Mouse (Mus musculus) right cerebral cortex, postnatal 10 days (tissue): ENCODE data around the gene Ttpal.
"Not testable (repeated sequence)": the region's sequence is repeated elsewhere in the genome, so short reads cannot be mapped to it uniquely, and the experiment has no call there.

Source experiments
- DNase-seq, 2 experiments: peaks; one replicate each; pipeline ENCODE4 v3.0.0; 2021; ENCODE audit warnings: low spot score in 2 of 2

The Ttpal gene

DNA sequence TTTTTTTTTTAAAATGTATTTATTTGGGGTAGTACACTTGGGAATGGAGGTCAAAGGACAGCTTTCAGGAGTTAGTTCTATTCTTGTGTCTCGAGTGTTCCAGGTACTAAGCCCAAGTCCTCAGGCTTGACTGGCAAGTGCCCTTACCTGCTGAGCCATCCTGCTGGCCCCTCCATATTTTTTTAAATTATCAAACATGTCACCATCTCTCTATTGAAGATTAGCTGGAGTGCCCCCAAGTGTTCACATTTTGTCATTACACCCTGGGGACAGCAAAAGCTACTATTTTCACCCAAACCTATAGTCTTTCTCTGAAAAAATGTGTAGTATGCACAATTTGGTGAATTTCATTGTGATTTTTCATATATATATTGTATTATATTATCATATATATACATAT lies 10.0 kb upstream of the Ttpal start:
- no peak for DNase-seq

DNA sequence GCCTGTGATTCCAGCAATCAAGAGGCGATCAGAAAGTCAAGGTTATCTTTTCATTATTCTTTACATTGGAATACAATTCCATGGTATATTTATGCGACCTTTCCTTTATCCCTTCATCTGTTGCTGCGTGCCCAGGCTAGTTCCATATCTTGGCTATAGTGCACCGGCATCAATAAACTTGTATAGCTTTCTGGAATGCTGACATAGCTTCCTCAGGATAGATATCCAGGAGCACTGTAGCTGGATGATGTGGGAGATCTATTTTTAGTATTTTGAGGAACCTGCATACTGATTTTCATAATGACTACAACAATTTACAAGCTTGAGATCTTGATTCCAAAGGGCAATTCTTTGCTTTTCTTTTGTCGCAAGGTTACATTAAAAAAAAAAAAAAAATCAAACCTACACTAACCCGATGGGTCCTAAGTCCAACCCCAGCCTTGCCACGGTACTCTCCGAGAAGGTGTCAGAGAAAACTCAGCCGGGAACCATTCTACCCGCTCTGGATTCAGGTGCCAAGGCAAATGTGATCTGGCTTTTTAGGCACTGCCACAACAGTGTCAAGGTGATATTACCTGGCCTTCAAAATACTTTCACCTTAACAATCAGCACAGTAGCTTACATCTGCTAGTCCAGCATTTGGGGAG lies 8.4 kb upstream of the Ttpal start:
- no peak for DNase-seq

DNA sequence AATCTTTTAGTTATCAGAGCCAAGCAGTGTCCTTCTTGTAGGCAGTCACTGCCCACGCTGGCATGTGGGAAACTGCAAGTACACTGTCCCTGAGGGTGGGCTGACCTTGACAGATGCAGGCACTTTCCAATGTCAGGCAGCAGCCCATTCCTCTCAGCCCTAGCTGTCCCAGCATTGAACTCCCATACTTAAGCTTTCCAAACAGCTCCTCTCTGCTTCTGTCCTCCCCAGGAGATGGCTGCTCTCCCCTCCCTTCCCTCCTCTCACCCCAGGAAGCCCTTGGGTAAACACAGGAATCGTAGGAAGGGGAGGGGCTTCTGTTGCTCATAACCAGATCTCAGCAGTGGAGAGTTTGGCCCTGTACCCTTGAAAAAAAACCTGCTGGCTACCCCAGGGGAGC lies 7.0 kb upstream of the Ttpal start:
- no peak for DNase-seq

DNA sequence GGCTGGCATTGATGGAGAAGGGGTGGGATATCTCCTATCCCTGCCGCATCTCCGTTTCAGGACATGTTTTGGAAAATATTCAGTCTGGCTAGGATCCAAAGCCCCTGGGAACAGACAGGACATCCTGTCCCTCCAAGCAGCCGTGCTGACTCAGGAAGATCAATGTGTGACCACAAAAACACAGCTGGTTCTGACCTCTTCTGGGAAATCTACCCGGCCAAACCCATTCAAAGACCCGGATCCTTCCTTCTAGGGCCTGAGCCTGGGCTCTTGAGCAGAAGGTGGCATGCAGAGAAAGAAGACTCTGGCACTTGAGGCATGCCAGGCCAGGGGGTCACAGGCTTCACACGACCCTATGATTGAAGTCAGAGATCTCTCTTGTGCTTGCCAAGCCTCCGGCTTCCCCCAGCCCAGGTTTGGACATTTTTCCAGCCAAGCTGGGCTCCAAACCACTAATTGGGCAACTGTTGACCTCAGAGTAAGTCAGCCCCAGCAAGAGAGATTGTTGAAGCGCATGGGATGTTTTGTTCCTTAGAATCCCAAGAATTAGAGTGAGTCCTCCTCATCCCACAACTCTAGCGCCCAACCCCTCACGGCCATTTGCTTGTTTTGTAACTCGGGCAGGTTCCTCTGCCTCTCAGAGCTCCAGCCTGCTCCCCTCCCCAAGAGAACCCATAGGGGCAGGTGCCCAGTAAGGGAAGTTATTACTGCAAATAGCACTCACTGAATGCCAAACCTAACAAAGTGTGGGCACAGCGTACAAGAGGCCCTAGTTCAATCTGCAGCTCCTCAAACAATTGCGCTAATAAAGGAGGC lies 5.8 kb upstream of the Ttpal start:
- DNase-seq: no peak

DNA sequence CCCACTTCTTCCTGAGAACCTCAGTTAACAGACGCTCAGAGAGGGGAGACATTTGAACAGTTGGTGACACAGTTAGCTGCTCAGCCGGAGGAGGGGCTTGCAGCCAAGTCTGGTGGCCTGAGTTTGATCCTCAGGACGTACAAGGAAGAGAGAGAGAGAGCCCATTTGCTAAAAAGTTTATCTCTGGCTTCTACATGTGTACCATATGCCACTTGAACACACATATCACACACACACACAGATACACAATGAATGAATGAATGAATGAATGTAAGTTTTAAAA lies 5.3 kb upstream of the Ttpal start:
- DNase-seq: no peak

DNA sequence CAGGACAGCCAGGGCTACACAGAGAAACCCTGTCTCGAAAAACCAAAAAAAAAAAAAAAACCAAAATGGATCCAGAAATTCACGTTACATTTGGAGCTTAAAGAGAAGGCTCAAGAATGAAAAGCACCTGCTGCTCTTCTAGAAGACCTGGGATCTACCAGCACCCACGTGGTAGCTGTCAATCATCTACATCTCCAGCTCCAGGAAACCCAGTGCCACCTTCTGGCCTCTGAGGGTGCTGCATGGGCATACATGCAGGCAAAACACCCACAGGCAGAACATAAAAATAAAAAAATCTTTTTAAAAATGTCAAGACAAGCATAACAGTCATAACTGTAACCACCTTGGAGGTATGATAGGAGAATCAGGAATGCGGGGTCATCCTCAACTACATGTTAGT lies 4.5 kb upstream of the Ttpal start:
- DNase-seq: peak; percentile 52 to 62

DNA sequence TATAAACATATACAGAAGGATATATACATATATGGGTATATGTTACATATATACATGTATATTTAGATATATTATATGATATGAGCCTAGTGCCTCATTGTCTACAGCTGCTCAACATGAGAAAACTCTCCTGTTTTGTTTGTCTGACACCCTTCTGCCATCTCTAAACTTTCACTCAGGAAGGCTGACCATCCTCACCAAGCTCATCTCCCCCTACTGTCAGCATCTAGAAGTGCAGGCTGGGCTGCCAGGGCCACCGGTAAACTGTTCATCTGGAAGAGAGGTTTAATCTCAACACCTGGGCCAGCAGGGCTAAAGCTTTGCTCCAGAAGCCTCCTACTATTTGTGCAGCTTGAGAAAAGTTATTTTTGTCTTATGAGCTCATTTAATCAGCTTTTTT lies 2.9 kb upstream of the Ttpal start:
- DNase-seq: peak in 1 of 2 experiments; percentile 67

DNA sequence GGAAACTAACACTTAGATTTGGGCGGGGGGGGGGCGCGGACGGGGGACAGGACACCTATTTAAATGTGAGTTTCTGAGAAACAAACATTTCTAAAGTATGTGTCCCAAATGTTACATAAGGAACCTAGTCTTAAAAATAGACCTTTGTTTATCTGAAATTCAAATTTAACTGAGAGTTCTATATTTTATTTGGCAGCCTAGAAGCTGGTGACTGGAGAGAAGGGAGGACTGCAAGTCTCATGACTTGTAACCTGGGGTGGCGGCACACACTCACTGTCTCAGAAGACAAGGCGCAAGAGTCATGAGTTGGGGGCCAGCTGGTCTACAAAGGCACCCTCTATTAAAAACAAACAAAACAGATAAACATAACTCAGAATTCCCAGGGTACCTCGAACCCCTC lies 1.0 kb upstream of the Ttpal start:
- no peak for DNase-seq

DNA sequence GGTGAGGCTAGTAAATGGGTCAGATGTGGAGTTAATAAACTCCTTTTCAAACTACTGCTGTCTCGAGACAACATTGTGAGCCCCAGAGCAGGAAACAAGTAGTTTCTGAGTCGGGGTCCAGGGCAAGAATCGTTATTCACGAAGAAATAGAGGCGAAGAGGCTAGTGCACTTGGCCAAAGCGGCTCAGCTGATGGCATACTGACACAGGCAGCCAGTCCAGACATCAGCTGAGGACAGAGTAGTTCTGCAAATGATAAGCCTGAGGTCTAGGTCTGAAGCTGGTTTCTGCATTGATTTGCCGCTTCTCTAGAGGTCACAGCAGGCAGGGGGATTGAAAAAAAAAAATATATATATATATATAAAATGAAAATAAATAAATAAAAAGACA lies 408 bp upstream of the Ttpal start:
- DNase-seq: no peak

DNA sequence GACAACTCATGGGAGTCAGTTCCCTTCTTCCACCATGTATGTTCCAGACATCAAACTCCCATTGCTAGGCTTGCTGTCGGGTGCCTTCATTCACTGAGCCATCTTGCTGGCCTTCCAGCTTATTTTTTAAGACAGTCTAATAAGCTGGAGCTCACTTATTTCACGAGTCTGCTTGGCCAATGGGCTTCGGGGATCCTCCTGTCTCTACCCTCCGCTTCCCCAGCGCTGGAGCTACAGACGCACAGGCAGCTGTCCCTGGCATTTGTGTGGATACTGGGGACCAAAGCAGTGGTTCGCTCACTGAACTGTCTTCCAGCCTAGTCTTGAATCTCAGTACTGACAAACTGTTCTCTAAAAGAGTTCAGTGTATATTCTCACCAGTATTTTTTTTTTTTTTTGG lies 4.0 kb downstream of the Ttpal start:
- DNase-seq: no peak

DNA sequence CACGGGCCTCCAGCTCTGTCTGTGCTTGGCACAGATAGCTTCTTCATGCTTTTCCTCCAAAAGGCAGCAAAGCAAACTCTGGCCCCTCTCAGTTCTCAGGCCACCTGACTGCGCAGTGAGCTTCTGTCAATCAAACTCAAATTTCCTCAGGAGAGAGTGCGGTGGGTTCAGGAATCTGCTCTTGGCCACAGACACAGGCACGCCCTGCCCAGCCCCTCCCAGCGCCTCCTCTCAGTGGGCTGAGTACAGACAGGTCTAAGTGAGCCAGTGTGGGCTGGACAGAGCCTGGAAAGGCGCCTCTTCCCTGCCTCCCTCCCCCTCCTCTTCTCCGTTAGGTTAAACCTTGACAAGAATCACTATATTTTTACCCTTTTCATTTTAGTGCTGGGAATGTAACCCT lies 5.9 kb downstream of the Ttpal start:
- DNase-seq: no peak

DNA sequence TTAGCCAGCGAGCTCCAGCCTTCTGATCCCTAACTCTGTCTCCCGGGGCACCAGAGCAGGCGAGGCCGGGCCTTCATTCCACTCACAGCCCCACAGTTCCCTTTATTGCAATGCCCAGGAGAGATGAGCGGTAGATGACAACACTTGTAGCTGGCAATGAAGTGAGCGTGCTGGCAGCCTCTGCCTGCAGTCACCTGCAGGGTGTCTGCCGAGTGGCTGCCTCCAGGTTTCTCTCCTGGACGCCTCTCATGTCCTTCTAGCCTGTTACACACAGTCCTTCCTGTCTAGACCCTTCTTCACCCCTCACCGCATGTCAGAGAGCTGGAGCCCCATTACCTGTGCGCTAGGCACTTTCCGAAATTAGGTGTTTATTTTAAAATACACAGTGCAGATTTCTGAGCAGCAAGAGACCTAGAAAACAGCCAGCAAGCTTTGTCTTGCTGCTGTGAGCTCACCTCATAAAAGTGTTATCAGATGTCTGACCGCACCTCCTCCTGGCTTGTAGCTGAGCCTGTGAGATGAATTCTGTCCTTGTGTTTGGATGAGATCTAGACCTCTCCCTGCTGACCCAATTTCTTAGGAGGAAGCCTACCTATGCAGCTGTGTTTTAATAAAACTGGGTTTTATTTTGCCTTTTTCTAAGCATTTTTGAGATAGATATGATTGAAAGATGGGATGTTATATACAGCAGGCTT lies 7.3 kb downstream of the Ttpal start:
- no peak for DNase-seq

DNA sequence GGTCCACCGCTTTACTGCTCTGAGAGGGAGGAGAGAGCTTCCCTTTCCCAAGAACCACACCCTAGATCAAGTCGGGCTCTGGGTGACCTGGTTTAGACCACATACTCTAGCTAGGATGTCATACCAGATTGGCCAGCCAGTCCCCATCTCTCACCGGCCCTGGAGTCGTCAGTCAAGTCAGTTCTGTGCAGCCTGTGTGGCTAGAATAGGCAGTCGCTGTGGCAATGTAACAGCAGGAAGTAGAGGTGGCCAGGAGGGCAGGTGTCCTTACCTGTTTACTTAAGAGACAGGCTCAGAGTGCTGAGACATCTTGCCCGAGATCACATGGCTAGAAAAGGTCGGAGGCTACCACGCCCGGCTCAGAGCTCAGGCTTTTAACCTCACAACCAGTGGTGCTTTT lies 9.1 kb downstream of the Ttpal start:
- DNase-seq: no peak

DNA sequence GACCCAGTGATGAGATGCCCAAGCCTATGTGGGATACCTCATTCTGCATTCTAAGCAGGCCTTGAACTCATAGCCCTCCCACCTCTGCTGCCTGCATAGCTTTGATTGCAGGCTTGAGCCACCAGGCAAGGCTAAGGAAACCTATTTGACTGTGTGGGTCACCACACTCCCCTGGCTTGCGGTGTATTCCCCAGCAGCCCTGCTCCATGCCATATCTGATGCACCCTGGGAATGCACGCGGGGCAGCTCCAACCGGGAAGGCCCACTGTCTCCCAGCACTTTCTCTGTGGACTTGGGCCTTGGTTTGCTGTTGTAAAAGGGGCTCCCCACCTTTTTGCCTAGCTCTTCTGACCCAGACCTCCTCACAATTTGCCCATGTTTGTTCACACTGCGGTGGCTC lies 11.1 kb downstream of the Ttpal start:
- DNase-seq: no peak

DNA sequence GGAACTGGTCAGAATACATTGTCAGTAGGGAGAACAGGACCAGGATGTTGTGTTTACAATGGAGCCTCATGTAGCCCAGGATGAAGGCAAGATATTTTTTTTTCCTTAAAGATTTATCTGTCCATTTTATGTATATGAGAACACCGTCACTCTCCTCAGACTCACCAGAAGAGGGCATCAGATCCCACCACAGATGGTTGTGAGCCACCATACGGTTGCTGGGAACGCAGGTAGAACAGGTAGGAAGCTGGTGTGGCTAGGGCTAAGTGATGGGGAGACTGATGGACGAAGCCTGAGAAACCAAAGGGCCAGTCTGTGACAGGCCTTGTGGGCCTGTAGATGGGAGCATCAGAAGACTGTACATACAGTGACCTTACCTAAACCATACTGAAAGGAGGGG lies 11.9 kb downstream of the Ttpal start:
- no peak for DNase-seq

DNA sequence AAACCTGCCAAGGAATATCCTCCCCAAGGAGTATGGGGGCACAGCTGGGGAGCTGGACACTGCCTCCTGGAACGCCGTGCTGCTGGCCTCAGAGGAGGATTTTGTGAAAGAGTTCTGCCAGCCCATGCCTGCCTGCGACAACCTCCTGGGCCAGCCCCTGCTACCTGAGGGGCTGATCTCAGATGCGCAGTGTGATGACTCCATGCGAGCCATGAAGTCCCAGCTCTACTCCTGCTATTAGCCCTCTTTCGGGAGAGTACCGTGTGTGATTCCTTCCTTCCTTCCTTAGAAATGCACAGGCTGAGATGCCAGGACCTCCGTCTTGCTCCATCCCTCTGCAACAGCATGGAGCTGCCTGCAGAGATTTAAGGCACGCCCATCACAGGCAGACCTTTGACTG lies 13.3 kb downstream of the Ttpal start:
- DNase-seq: no peak

DNA sequence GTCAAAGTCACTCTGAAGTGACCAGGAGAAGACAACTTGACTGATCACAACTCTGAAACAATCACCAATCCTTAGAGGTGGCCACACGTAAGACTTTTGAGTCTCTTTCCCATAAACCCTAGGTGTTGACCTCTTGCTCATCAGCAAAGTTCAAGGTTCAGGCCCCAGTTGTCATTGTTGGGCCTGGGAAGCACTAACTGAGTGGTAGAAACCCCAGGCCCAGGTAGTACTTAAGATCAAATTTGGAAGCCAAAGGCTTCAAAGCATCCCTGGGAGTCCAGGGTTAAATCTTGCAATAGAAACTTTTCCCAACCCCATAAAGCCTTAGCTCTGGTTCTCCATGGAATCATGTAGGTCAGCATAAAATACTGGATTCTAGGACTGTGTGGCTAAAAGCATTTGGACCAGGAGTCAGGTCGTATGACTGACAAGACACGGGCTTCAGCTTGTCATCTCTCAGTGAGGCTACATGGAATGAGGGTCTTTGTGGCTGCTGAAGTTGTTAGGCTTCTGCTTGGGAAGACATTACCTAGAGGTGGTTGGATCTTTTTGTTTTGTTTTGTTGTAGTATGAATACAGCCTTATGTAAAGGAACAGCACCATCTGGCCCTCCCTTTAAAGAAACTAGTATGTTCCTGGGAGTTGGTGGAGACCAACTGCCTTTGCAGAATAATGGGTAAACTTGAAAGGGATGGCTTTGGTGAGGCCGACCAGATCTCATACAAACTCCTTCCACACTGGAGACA lies 14.0 kb downstream of the Ttpal start:
- DNase-seq: no peak

DNA sequence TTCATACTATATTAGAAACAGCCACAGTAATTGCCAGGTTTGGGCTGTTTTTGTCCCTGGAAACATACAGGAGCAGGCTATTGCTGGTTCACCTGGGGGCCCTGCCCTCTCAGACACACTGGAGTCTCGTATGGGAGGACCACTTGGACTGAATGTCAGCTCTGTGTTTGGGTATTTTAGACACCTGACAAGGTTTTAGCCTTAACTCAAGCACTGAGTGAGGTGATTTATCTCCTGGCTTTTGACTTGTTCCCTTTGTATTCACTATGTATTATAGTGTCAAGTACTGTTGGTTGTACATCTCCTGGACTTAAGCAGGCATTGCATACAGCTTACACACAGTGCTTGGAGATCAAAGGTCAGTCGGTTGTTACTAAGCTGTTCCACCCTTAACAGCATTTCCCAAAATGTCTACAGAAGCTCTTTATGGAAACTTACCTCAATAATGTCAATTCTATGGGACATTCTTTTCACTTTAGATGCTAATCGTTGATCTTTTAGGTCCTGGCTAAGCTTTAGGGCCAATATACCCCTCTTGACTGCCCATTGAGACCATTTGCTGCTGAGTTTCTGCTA lies 14.6 kb downstream of the Ttpal start:
- no peak for DNase-seq

DNA sequence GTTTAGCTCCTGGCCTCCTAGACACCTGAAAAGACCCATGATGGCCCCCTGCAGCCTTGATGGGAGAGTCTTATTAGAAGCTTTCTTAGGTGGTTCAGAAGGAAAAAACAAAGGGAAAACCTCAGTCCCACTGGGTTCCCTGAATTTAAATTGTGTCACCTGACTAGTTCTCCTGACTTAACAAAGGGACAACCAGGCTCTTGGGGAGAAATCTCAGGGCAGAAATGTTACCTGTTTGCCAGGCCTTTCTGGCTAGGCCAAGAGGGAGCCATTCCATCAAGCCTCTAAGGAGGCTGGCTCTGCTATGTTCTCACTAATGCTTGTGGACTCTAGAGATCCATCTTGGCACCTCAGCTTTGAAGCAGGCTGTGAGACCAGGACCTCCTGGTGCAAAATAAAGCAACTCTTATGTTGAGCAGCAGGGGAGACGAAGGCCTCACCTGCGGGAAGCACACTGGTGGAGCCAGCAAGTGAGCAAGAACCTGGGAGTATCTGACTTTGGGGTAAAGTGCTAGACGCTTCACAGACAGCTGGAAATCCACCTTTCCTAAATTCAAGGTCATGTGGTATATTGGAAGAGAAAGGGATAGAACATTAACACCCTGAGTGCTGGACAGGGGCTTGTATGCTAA lies 15.2 kb downstream of the Ttpal start:
- DNase-seq: no peak

DNA sequence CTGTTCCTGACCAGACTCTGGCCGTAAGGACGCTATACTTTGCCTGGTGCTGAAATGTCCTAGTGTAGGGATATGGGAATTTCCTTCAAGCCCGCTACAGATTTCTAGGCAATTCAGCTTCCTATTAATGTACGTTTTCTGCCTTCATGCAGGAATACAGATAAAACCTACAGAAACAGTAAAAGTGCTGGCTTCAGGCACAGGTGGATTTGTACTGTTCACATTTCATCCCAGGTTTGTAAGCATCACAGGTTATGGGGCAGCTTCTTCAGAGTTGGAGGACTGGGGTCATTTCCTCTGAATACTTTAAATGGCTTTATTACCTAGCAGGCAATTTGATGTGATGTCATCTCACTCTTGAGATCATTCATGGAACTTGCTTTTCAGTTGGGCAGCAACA lies 15.8 kb downstream of the Ttpal start:
- DNase-seq: no peak

DNA sequence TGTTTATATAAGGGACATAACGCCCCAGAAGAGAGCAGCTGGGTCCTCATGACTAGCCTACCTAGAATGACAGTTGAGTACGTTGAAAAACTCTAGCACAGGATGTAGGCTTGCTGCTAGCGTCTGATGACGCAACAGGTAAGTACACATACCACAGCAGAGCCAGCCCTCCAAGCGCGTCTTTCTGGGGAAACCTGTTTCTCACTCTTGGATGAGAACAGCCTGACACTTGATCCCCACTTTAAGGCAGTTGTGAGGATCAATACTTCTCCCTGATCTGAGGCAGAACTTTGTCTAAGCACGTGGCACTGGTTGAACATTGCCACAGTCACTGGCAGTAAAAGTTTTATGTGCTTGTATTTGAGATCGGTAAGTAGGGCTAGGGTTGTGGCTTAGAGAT lies 18.3 kb downstream of the Ttpal start:
- DNase-seq: no peak

DNA sequence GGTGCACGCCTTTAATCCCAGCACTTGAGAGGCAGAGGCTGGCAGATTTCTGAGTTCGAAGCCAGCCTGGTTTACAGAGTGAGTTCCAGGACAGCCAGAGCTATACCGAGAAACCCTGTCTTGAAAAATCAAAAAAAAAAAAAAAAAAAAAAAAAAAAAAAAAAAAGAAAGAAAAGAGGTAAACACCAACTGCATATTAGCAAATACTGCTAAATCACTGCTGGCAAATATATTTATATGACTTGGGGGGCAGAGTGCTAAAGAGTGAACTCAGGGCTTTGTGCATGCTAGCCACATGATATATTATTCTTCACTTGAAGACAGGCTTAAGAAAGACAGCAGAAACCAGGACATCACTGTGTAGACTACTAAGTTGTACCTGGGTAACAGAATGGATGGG lies 19.3 kb downstream of the Ttpal start:
- DNase-seq: not testable (repeated sequence)
